Mouse (Mus musculus) lung, embryonic 15.5 days (tissue): ENCODE results near the gene Tbc1d14. TPM values are rescaled to one million over a fixed set of nuclear protein-coding genes. Genes with fewer than 3 reads are reported as not detected.

ENCODE experiments used
- ATAC-seq: fragments of 200-750 bp; cut with Nextera tagmentation; 2 replicates; pipeline ENCODE4 v1.8.0; 2017; ENCODE audit warnings: moderate number of reproducible peaks, borderline replicate concordance; ENCODE audit not compliant: low FRiP score, low TSS enrichment; ENCODE audit errors: extremely low read depth
- H3K27ac ChIP-seq: fragments of 300-500 bp; sonication (generic); 2 replicates; pipeline ENCODE4 v1.5.1; 2015; ENCODE audit warnings: moderate library complexity, mild to moderate bottlenecking, inconsistent platforms
- H3K27me3 ChIP-seq: fragments of 300-500 bp; sonication (generic); 2 replicates; pipeline ENCODE4 v1.6.1; 2015; ENCODE audit warnings: inconsistent platforms
- H3K36me3 ChIP-seq: fragments of 300-500 bp; sonication (generic); 2 replicates; pipeline ENCODE4 v1.6.1; 2015; ENCODE audit warnings: inconsistent platforms
- H3K4me1 ChIP-seq: fragments of 300-500 bp; sonication (generic); 2 replicates; pipeline ENCODE4 v1.6.1; 2015; ENCODE audit warnings: inconsistent platforms
- H3K4me2 ChIP-seq: fragments of 300-500 bp; sonication (generic); 2 replicates; pipeline ENCODE4 v1.6.1; 2015; ENCODE audit warnings: inconsistent platforms, mild to moderate bottlenecking, moderate library complexity
- H3K4me3 ChIP-seq: fragments of 300-500 bp; sonication (generic); 2 replicates; pipeline ENCODE4 v1.5.1; 2015; ENCODE audit warnings: mild to moderate bottlenecking, inconsistent platforms
- H3K9ac ChIP-seq: fragments of 300-500 bp; sonication (generic); 2 replicates; pipeline ENCODE4 v1.6.1; 2015; ENCODE audit warnings: inconsistent platforms
- H3K9me3 ChIP-seq: fragments of 300-500 bp; sonication (generic); 2 replicates; pipeline ENCODE4 v1.6.1; 2016; ENCODE audit warnings: inconsistent platforms
- WGBS: fragments of 180-500 bp; shearing (Covaris S2); methylation state at CpG from one replicate; pipeline ENCODE4 v1.1.7; 2015; 5-methylcytosine and 5-hydroxymethylcytosine counted together
- polyA plus RNA-seq: library from polyadenylated mRNA; unstranded; fragments of >200 nt; fragmentation: Nextera tagmentation; extraction: Ambion mirVana; gene quantifications from 2 replicates; pipeline ENCODE4 v1.2.1, GENCODE M21; 2015

The Tbc1d14 gene
- polyA plus RNA-seq, 1 experiment from 2014 or later, result 24.7 TPM

DNA sequence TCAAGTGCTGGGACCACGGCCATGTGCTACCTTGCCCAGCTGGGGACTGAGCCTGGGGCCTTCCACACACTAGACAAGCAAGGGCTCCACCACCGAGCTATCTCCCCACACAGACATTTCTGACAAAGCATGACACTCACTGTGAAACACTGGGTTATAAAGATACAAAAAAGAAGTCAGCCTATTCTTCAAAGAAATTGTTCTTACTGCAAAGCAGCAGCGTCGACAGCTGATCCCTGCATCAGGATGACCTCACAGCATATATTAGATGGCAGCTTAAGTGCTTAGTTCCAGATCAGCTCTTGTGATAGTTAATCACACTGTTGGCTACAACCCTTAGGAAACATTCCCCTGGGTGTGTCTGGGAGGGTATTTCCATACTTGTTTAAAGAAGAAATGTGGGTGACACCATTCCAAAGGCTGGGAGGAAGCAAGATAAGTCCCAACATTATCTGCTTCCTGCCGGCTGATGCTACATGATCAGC, 69.8 kb downstream of the Tbc1d14 start:
- no peak for ATAC-seq
- Histone ChIP-seq H3K4me1 (0 out of 2 replicates have a peak, but pooled peaks cover 4% of the 10 kb centered on the region), H3K36me3 (peaks cover 32% of the 10 kb centered on the region), H3K27ac (no peak overlapping the region), H3K9me3 (no peaks in the 10 kb centered on the region), H3K27me3 (no peaks in the 10 kb centered on the region), H3K4me2 (no peak overlapping the region), H3K4me3 (no peak overlapping the region), H3K9ac (no peak overlapping the region)
- 72% methylated on average over 5 of the region's 5 CpGs for WGBS

- Histone ChIP-seq H3K9me3 (no peaks in the 10 kb centered on the region), H3K36me3 (peaks cover 33% of the 10 kb centered on the region), H3K4me3 (no peak overlapping the region), H3K4me1 (no peaks in the 10 kb centered on the region), H3K27me3 (no peaks in the 10 kb centered on the region), H3K27ac (no peak overlapping the region), H3K4me2 (no peak overlapping the region), H3K9ac (no peak overlapping the region)
- WGBS, result 51% methylated on average over 2 of the region's 2 CpGs
- no peak; the same call in 1 of the 2 replicates for ATAC-seq
Observed at GRCm38 (mm10) chr5:36522782-36523181, 70.3 kb downstream of the Tbc1d14 start.

- no peaks in the 10 kb centered on the region for H3K27me3 ChIP-seq
- no peaks in the 10 kb centered on the region for H3K9me3 ChIP-seq
- WGBS, result 75% methylated on average over 3 of the region's 3 CpGs
- H3K27ac ChIP-seq, result no peak overlapping the region
- ATAC-seq, result no peak
- no peaks in the 10 kb centered on the region for H3K4me1 ChIP-seq
- H3K4me3 ChIP-seq, result no peak overlapping the region
- peaks cover 49% of the 10 kb centered on the region for H3K36me3 ChIP-seq
- no peak overlapping the region for H3K9ac ChIP-seq
- no peak overlapping the region for H3K4me2 ChIP-seq
Observed at GRCm38 (mm10) chr5:36519751-36520150, 73.3 kb downstream of the Tbc1d14 start.

DNA sequence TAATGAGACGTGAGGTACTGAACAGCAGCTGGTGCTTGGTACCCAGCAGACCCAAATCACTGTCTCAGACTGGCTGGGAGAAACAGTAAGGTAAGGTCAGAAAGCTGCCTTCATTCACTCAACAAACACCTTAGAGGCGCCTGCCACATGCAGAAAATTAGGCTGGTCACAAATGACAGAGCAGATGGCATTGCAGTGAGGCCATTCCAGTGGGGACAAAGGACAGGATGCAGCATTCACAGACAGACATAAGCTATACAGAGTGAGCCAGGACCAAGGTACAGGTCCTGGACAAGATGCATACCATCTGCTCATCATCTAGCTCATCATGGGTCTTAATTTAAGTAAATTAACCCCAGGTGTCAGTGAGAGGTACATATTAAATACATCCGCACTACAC, 75.5 kb downstream of the Tbc1d14 start:
- Histone ChIP-seq H3K36me3 (peaks cover 56% of the 10 kb centered on the region), H3K4me3 (no peak overlapping the region), H3K4me1 (no peaks in the 10 kb centered on the region), H3K27ac (no peak overlapping the region), H3K9me3 (no peaks in the 10 kb centered on the region), H3K4me2 (no peak overlapping the region), H3K27me3 (no peaks in the 10 kb centered on the region), H3K9ac (no peak overlapping the region)
- ATAC-seq, result no peak
- 84% methylated on average over 3 of the region's 3 CpGs for WGBS

- H3K4me2 ChIP-seq, result no peak overlapping the region
- no peak for ATAC-seq
- WGBS, result 83% methylated on average over 5 of the region's 5 CpGs
- no peak overlapping the region for H3K4me3 ChIP-seq
- H3K4me1 ChIP-seq, result no peaks in the 10 kb centered on the region
- H3K9me3 ChIP-seq, result no peaks in the 10 kb centered on the region
- H3K27ac ChIP-seq, result no peak overlapping the region
- H3K27me3 ChIP-seq, result no peaks in the 10 kb centered on the region
- H3K9ac ChIP-seq, result no peak overlapping the region
- H3K36me3 ChIP-seq, result peaks cover 54% of the 10 kb centered on the region
Observed at GRCm38 (mm10) chr5:36515558-36515957, 77.5 kb downstream of the Tbc1d14 start.

DNA sequence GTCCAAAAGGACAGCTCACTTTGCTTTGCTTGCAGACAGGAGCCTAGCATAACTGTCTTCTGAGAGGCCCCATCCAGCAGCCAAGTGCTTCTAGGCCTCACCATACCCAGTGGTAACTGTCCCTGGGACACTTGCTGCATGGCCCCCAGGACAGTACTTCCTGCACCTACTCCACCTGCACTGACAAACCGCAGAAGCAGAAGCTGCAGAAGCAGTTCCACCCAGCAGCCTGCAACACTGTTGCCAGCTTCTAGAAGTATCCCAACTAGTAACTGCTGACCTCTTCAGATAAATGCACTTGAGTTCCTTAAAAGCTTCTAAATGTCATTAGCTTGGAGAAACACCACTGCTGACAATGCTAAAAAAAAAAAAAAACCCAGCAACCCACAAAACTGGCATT, 78.0 kb downstream of the Tbc1d14 start:
- Histone ChIP-seq H3K9ac (no peak overlapping the region), H3K4me1 (no peaks in the 10 kb centered on the region), H3K4me3 (no peak overlapping the region), H3K27me3 (no peaks in the 10 kb centered on the region), H3K27ac (no peak overlapping the region), H3K4me2 (no peak overlapping the region), H3K36me3 (peaks cover 55% of the 10 kb centered on the region), H3K9me3 (no peaks in the 10 kb centered on the region)
- no peak for ATAC-seq
- 94% methylated on average over 1 of the region's 1 CpGs for WGBS

GRCm38 (mm10) chr5:36510956-36511355, 82.1 kb downstream of the Tbc1d14 start:
- ATAC-seq, result no peak
- H3K4me1 ChIP-seq, result no peaks in the 10 kb centered on the region
- H3K27me3 ChIP-seq, result no peaks in the 10 kb centered on the region
- no peak overlapping the region for H3K4me2 ChIP-seq
- H3K9me3 ChIP-seq, result no peaks in the 10 kb centered on the region
- peaks cover 46% of the 10 kb centered on the region for H3K36me3 ChIP-seq
- 100% methylated on average over 2 of the region's 2 CpGs for WGBS
- no peak overlapping the region for H3K4me3 ChIP-seq
- H3K9ac ChIP-seq, result no peak overlapping the region
- H3K27ac ChIP-seq, result no peak overlapping the region

DNA sequence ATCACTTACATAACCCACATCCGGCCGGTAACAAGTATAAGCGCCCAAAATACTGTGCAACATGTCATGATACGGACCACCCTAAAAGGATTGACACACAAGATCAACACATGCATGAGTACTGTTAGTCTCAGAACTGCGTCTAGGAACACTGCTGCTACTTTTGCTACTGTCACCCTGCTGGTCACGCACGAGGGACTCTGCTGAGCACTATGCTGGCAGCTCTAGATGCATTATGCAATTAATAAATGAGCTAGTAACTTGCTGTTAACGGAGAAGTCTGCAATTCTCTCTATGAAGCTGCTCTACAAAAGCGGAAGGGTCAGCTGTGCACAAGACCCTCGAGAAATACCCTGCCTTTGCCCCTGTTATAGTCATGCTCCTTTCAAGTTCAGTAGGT, 84.7 kb downstream of the Tbc1d14 start:
- H3K36me3 ChIP-seq, result peaks cover 48% of the 10 kb centered on the region

DNA sequence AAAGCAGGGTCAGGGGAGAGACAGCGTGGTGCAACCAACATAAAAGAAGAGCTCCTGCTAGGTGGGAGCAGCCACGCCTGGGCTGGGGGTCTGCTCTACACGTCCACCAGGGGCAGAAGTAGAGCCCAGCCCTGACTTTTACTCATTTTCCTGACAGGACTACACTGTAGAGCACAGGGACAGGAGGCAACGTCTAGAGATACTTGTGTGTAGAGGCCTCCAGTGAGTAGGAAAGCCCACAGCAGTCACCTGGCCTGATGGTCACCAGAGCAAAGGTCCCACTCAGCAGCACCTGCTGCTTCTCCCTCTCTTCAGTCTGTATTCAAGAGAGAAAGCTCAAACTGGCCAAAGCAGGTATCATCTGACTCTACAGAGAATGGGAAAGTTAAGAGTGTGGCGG, 87.4 kb downstream of the Tbc1d14 start:
- Histone ChIP-seq H3K9me3 (no peaks in the 10 kb centered on the region), H3K27ac (no peak overlapping the region), H3K4me3 (no peak overlapping the region), H3K4me2 (no peak overlapping the region), H3K36me3 (peaks cover 48% of the 10 kb centered on the region), H3K27me3 (no peaks in the 10 kb centered on the region), H3K4me1 (no peaks in the 10 kb centered on the region), H3K9ac (no peak overlapping the region)
- ATAC-seq, result no peak
- WGBS, result 68% methylated on average over 5 of the region's 5 CpGs

More for the DNA sequence above, 84.7 kb downstream of the Tbc1d14 start:
- WGBS, result 91% methylated on average over 10 of the region's 10 CpGs
- Histone ChIP-seq H3K4me1 (no peaks in the 10 kb centered on the region), H3K4me3 (no peak overlapping the region), H3K9ac (no peak overlapping the region), H3K4me2 (no peak overlapping the region), H3K27ac (no peak overlapping the region), H3K9me3 (no peaks in the 10 kb centered on the region), H3K27me3 (no peaks in the 10 kb centered on the region)
- no peak for ATAC-seq

DNA sequence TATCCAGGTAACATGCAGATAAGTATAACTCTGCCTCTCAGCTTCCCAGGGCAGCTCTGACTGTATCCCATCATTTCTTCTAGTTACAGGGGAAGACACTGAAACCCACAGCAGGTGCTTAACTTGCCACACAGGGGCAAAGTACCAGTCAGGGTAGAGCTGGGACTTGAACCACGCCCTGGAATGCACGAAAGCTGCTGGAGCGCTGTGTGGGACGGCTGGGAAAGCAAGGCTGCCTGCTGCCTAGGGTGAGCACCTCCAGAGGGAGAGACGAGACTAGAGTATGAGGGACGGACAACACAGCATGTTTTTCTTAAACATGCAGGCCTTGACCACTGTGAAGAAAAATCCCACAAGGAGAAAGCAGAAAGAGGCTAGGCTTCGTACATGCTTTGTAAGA, 87.8 kb downstream of the Tbc1d14 start:
- no peak for ATAC-seq
- no peaks in the 10 kb centered on the region for H3K4me1 ChIP-seq
- H3K36me3 ChIP-seq, result peaks cover 48% of the 10 kb centered on the region
- no peak overlapping the region for H3K9ac ChIP-seq
- H3K27ac ChIP-seq, result no peak overlapping the region
- H3K4me3 ChIP-seq, result no peak overlapping the region
- H3K9me3 ChIP-seq, result no peaks in the 10 kb centered on the region
- WGBS, result 83% methylated on average over 7 of the region's 7 CpGs
- H3K4me2 ChIP-seq, result no peak overlapping the region
- H3K27me3 ChIP-seq, result no peaks in the 10 kb centered on the region

- Histone ChIP-seq H3K36me3 (peaks cover 39% of the 10 kb centered on the region), H3K9me3 (no peaks in the 10 kb centered on the region), H3K27me3 (no peaks in the 10 kb centered on the region), H3K4me2 (no peak overlapping the region), H3K9ac (no peak overlapping the region), H3K4me3 (no peak overlapping the region), H3K4me1 (no peaks in the 10 kb centered on the region), H3K27ac (no peak overlapping the region)
- ATAC-seq, result no peak
- 95% methylated on average over 9 of the region's 9 CpGs for WGBS
Observed at GRCm38 (mm10) chr5:36494709-36495108, 98.4 kb downstream of the Tbc1d14 start.

- Histone ChIP-seq H3K4me3 (no peak overlapping the region), H3K27ac (no peak overlapping the region), H3K27me3 (no peaks in the 10 kb centered on the region), H3K36me3 (peaks cover 36% of the 10 kb centered on the region), H3K4me1 (no peaks in the 10 kb centered on the region), H3K9me3 (no peaks in the 10 kb centered on the region), H3K9ac (no peak overlapping the region), H3K4me2 (no peak overlapping the region)
- ATAC-seq, result no peak
- 80% methylated on average over 6 of the region's 6 CpGs for WGBS
Observed at GRCm38 (mm10) chr5:36493919-36494318, 99.2 kb downstream of the Tbc1d14 start.

DNA sequence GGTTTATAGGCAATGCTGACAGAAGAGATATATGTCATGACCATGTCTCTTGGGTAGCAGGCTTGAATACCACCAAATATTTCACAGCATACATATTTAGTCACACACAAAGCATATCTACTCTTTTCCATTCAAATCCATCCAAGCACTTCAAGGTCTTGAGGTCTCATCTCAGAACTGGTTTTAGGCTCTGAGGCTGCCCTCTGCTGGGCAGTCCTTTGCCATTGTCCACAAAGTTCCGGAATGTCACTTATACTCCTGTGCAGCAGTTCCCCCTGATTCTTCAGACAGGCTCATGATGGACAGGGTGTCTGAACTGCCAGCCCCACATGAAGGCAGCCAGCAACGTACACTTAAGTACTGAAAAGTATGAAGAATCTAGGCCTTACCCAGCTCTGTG, 103.9 kb downstream of the Tbc1d14 start:
- peaks cover 13% of the 10 kb centered on the region; the same call in 1 of the 2 replicates for H3K36me3 ChIP-seq
- no peak overlapping the region for H3K9ac ChIP-seq
- 38% methylated on average over 2 of the region's 2 CpGs for WGBS
- peaks cover 10% of the 10 kb centered on the region for H3K4me1 ChIP-seq
- H3K27me3 ChIP-seq, result peaks cover 18% of the 10 kb centered on the region
- no peak overlapping the region for H3K4me2 ChIP-seq
- no peak overlapping the region for H3K27ac ChIP-seq
- H3K4me3 ChIP-seq, result no peak overlapping the region
- ATAC-seq, result no peak
- H3K9me3 ChIP-seq, result no peaks in the 10 kb centered on the region
